Mouse (Mus musculus) c-Kit-positive CD71-positive TER-119-positive erythroid progenitor cells, embryonic 14.5 days (primary cell): ENCODE results near the gene Ptdss2.
A peak's percentile ranks its signal among the peaks of the same experiment; 100 is the strongest.

Source experiments
- DNase-seq: peaks from one replicate; pipeline ENCODE4 v3.0.0-alpha.2; 2013; ENCODE audit warnings: low spot score

Gene Ptdss2

DNA sequence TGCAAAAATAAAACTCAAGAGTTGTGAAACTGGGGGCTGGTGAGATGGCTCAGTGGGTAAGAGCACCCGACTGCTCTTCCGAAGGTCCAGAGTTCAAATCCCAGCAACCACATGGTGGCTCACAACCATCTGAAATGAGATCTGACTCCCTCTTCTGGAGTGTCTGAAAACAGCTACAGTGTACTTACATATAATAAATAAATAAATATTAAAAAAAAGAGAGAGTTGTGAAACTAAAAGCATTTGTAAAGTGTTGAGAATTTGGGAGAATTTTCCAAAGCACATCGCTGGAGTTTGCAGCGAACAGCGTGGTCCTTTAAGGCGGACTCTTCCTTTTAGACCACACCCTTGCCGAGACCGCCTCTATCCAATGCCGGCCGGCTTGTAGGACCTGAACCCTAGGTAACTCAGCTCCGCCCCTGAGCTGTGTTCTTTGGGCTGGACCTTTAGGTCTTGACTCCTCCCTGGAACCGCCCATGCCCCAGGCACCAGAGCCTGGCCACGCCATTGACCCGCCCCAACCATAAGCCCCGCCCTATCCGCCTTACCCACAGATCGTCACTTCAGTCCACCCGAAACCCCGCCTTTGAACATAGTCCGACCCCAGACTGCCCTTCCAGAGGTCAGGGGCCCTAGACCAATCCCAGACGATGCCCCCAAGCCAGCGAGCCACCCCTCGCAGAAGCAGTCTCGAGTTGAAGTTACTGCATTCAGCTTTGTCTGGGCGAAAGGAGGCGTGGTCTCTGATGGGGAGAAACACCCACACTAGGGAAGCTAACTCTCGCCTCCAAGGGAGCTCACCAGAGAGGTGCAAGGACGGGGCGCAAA lies 721 bp downstream of the Ptdss2 start:
- peak; percentile 99 for DNase-seq

DNA sequence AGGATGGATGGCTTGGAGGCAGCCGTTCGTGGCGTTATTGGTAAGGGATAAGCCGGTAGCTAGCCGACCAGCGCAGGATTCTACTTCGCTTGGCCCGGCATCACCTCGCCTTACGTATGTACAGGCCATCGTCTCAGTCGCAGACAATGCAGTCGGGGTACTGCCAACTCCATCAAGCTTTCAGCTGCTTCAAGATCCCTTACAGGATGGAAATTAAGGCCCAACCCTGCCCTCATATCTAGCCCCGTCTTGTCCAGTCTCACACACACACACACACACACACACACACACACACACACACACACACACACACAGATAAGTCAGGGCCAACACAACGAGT lies 1.3 kb downstream of the Ptdss2 start:
- DNase-seq = no peak

- peak; percentile 95 for DNase-seq
Measured at GRCm38 (mm10) chr7:141131024-141131820, 9.0 kb downstream of the Ptdss2 start.

- DNase-seq = peak; percentile 90
Measured at GRCm38 (mm10) chr7:141131904-141132755, 9.9 kb downstream of the Ptdss2 start.

DNA sequence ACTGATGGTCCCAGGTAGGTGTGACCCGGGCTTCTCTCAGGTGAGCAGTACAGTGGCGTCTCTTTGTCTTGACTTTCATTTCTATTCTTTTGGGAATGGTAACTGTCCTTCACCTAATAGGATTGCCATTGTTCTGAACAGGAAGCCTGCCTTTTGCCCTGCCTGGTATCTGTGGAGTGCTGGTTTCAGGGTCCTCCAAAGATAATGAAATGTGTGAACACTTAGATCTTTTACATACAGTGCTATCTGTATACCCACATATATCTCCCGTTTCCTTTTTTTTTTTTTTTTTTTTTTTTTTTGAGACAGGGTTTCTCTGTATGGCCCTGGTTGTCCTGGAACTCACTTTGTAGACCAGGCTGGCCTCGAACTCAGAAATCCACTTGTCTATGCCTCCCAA lies 19.1 kb downstream of the Ptdss2 start:
- DNase-seq = no peak

- no peak for DNase-seq
Measured at GRCm38 (mm10) chr7:141143112-141143511, 20.9 kb downstream of the Ptdss2 start.

DNA sequence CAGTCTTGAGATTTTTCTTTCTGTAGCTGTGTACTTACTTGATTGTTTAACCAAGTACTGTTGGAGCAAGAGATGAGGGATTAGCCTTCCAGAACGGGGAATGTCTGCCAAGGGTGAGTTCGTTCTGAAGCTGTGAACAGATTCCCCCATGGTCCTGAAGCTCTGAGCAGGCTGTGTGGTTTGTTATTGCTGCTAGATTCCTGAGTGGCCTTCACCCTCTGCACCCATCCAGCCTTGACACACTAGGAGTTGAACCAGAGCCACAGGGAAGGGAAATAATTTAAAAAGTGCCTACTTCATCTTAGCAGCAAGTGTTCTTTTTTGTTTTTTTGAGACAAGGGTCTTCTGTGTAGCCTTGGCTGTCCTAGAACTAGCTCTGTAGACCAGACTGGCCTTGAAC lies 21.7 kb downstream of the Ptdss2 start:
- no peak for DNase-seq

GRCm38 (mm10) chr7:141144650-141145049 lies 22.5 kb downstream of the Ptdss2 start:
- DNase-seq = no peak

DNA sequence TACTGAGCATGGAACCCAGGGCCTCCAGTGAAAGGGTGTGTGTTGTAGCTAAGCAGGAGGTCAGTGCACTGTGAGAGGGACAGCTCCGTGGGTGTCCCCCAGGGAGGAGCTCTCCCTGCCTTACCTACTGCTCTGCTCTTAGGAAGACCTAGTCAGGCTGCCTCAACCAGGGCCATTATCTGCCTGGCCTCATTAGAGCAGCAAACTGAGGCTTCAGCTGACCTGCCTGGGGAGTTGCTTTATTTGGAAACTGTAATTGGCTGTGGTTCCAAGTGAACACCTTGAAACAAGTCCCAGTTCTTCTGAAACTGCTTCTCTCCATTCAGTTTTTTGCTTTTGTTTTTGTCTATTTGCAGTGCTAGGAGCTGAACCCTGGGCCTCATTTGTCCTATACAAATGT lies 23.2 kb downstream of the Ptdss2 start:
- no peak for DNase-seq

DNA sequence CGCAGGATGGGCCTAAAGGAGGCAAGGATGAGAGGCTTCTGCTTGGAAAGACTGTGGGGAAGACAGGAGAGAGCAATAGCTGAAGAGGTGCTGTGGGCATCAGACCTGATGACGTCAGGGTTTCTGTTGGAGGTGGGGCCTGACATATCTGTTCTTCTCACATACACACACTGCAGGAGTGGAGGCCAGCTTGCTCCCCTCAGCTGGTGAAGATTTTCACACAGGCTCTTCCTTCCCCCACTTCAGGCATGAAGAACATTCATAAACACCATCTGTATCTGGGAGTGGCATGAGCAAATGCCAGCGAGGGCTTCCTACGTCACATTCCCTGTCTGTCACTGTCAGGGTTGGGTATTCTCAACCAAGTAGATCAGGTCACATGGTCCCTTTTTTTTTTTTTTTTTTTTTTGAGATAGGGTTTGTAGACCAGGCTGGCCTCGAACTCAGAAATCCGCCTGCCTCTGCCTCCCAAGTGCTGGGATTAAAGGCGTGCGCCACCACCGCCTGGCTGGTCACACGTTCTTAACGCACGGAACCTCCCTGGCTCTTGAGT lies 23.9 kb downstream of the Ptdss2 start:
- peak; percentile 78 for DNase-seq

GRCm38 (mm10) chr7:141147044-141147443 lies 24.9 kb downstream of the Ptdss2 start:
- DNase-seq = no peak

- no peak for DNase-seq
Measured at GRCm38 (mm10) chr7:141148639-141149038, 26.5 kb downstream of the Ptdss2 start.

DNA sequence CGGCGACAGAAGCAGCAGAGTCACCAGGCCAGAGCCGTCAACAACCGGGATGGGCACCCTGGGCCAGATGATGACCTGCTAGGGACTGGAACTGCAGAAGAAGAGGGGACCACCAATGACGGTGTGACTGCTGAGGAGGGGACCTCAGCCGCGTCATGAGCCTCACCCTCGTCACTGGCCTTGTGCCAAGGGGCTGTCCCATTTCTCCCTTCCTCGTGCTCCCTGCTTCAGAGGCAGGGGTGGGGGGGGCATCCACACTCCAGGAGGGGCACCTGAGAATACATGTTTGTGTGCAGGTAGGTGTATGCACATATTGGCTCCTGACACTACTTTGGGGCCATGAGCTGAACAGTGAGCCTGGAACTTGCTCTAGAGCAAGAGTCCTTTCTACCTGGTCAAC lies 33.2 kb downstream of the Ptdss2 start:
- no peak for DNase-seq

DNA sequence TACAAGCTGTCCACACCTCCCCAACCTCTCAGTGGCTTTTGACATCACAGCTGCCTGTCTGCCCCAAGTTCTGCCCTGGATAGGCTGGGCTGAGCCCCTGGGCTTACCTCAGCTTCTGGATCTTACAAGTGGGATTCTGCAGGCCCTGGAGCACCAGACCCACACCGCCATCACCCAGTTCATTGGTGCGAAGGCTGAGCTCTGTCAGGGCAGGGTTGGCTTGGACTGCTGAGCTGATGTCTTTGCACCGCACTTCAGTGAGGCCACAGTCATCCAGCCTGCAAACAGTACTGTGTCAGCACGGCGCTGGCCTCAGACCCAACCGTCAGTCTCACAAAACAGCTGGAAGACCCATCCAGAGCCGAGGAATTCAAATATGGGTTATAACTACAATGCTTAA lies 42.2 kb downstream of the Ptdss2 start:
- no peak for DNase-seq

- DNase-seq = no peak
Measured at GRCm38 (mm10) chr7:141164850-141165249, 42.7 kb downstream of the Ptdss2 start.

DNA sequence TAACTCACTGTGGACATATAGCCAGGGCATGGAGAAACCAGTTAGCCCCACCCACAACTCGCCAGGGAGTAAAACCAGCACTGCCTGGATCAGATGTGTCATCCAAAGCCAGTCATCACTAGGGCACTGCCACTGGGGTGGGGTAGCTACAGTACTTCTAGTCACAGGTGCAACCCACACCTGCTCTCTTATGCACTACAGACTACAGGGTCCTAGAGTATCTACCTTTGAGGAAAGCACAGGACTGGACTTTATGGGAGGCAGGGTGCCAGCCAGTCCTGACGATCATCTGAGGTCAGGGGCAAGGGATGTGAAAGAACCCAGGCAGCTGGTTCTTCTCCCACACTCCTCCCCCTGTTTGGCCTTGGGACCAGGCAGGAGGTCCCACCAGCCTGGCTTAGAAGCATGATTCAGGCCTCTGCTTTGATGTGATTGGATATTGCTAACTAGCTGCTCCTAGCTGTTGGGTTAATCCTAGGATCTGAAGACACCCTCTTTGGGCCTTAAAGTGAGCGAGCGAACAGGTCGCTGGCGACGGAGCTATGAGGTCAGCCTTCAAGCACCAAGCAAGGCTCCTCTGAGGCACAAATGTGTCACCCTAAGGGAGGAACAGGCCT lies 45.8 kb downstream of the Ptdss2 start:
- DNase-seq = no peak

GRCm38 (mm10) chr7:141168518-141168953 lies 46.4 kb downstream of the Ptdss2 start:
- DNase-seq = peak; percentile 74

DNA sequence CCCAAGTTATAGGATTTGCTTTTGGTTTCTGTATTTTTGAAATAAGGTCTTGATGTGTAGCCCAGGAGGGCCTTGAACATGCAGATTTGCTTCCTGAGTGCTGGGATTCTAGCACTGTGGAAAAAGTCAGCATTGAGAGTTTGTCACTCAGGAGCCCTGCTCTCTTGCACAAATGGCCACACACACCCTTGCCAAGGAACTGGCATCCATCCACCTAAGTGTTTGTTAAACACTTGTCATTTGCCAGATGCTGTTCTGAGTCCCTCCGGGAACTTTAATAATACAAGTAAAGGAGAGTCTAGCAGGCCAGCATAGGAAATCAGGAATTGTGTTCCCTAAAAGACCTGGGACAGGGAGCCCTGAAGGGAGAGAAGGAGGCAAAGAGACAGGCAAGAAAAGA lies 47.1 kb downstream of the Ptdss2 start:
- DNase-seq = no peak

DNA sequence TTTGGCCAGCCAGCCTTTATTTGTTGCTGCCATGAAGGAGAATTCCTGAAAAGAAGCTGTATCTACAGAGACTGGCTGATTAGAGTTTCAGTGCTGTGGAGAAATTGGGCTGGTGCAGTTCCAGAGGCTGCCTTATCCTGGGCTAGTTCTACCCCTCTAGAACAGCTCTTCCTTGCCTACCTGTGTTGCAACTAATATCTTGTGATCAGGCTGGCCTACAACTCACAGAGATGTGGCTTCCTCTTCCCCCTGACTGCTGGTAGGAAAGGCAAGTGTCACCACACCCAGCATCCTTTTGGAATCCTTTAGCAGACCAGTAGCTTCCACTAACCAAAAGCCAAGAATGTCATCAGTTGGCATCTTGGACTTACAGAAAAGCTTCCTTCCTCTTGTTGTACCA lies 47.7 kb downstream of the Ptdss2 start:
- DNase-seq = no peak

GRCm38 (mm10) chr7:141172116-141173006 lies 50.2 kb downstream of the Ptdss2 start, which contains the start of gene Rnh1:
Rnh1 (minus strand) TSS chr7:141172857.
- DNase-seq = peak; percentile 80
